Mouse (Mus musculus) G1E (cell line): ENCODE measurements around the gene Cx3cr1.

Source experiments
- CTCF ChIP-seq: IDR thresholded peaks from 2 replicates; pipeline ENCODE4 v1.5.1; 2012; ENCODE audit warnings: low read depth, low read length, inconsistent platforms, mixed read lengths
- POLR2AphosphoS5 ChIP-seq: IDR thresholded peaks from 2 replicates; pipeline ENCODE4 v1.6.1; 2012; ENCODE audit warnings: low read depth, low read length, inconsistent platforms; ENCODE audit not compliant: insufficient replicate concordance
- TAL1 ChIP-seq: conservative IDR thresholded peaks from 2 replicates; pipeline ENCODE4 v1.6.1; 2012; ENCODE audit warnings: low read depth, low read length, inconsistent platforms, mixed read lengths

- TF ChIP-seq CTCF (peak; percentile 56), TAL1 (no peak), POLR2AphosphoS5 (no peak)
Observed at GRCm38 (mm10) chr9:119973869-119974520, 95.7 kb downstream of the Cx3cr1 start.
